Mouse (Mus musculus): ENCODE data around the gene Brd9. TPM values are rescaled to one million over a fixed set of nuclear protein-coding genes. Genes with fewer than 3 reads are reported as not detected.

Brd9 gene
- polyA plus RNA-seq, 1 experiment = 30.7 TPM

- no peak for TF ChIP-seq POLR2A (IDR thresholded peaks at IDR 0.05; ENCODE audit: insufficient read depth, low read length)
- TF ChIP-seq CTCF (IDR thresholded peaks at IDR 0.05; ENCODE audit: low read depth, low read length) = no peak
- TF ChIP-seq EP300 (IDR thresholded peaks at IDR 0.05; ENCODE audit: insufficient read depth, low read depth, low read length) = no peak
- no peaks in the 10 kb centered on the region for H3K27me3 ChIP-seq (ENCODE audit: control insufficient read depth, insufficient read depth, low read length, poor library complexity, severe bottlenecking)
- H3K9ac ChIP-seq (ENCODE audit: low read depth, poor library complexity, severe bottlenecking) = no peak overlapping the region
- H3K36me3 ChIP-seq (ENCODE audit: control insufficient read depth, insufficient read depth, low read length, poor library complexity, severe bottlenecking) = peaks cover 46% of the 10 kb centered on the region
- no peak overlapping the region for H3K4me3 ChIP-seq (ENCODE audit: low read depth, low read length)
- no peaks in the 10 kb centered on the region for H3K4me1 ChIP-seq (ENCODE audit: control insufficient read depth, insufficient read depth, low read length)
- H3K9me3 ChIP-seq (replicated peaks; ENCODE audit: control insufficient read depth, insufficient read depth, low read length, poor library complexity, severe bottlenecking) = no peaks in the 10 kb centered on the region
- no peak overlapping the region for H3K27ac ChIP-seq (ENCODE audit: insufficient read depth, low read length)
These were observed 24.5 kb upstream of the Brd9 start for GRCm38 (mm10) chr13:73913066-73913465.

- no peak overlapping the region for H3K9ac ChIP-seq (ENCODE audit: low read depth, poor library complexity, severe bottlenecking)
- TF ChIP-seq EP300 (IDR thresholded peaks at IDR 0.05; ENCODE audit: insufficient read depth, low read depth, low read length) (no peak), POLR2A (IDR thresholded peaks at IDR 0.05; ENCODE audit: insufficient read depth, low read length) (no peak), CTCF (IDR thresholded peaks at IDR 0.05; ENCODE audit: low read depth, low read length) (no peak)
These were observed 5.4 kb upstream of the Brd9 start for GRCm38 (mm10) chr13:73932201-73932600.

GRCm38 (mm10) chr13:73936938-73937320 is 682 bp upstream of the Brd9 start:
- TF ChIP-seq POLR2A (IDR thresholded peaks at IDR 0.05; ENCODE audit: insufficient read depth, low read length) (no peak), CTCF (IDR thresholded peaks at IDR 0.05; ENCODE audit: low read depth, low read length) (no peak), EP300 (IDR thresholded peaks at IDR 0.05; ENCODE audit: insufficient read depth, low read depth, low read length) (no peak)
- Histone ChIP-seq H3K27ac (ENCODE audit: insufficient read depth, low read length) (peak overlapping the region; percentile 19; the same call in 1 of the 2 replicates), H3K36me3 (ENCODE audit: control insufficient read depth, insufficient read depth, low read length, poor library complexity, severe bottlenecking) (peaks cover 11% of the 10 kb centered on the region), H3K9ac (ENCODE audit: low read depth, poor library complexity, severe bottlenecking) (peak overlapping the region; percentile 75), H3K9me3 (replicated peaks; ENCODE audit: control insufficient read depth, insufficient read depth, low read length, poor library complexity, severe bottlenecking) (no peaks in the 10 kb centered on the region), H3K27me3 (ENCODE audit: control insufficient read depth, insufficient read depth, low read length, poor library complexity, severe bottlenecking) (no peaks in the 10 kb centered on the region), H3K4me3 (ENCODE audit: low read depth, low read length) (peak overlapping the region; percentile 96), H3K4me1 (ENCODE audit: control insufficient read depth, insufficient read depth, low read length) (no peaks in the 10 kb centered on the region)

More at GRCm38 (mm10) chr13:73932201-73932600, 5.4 kb upstream of the Brd9 start:
- no peaks in the 10 kb centered on the region for H3K27me3 ChIP-seq (ENCODE audit: control insufficient read depth, insufficient read depth, low read length, poor library complexity, severe bottlenecking)
- peaks cover 49% of the 10 kb centered on the region for H3K36me3 ChIP-seq (ENCODE audit: control insufficient read depth, insufficient read depth, low read length, poor library complexity, severe bottlenecking)
- H3K9me3 ChIP-seq (replicated peaks; ENCODE audit: control insufficient read depth, insufficient read depth, low read length, poor library complexity, severe bottlenecking) = no peaks in the 10 kb centered on the region
- H3K27ac ChIP-seq (ENCODE audit: insufficient read depth, low read length) = no peak overlapping the region
- no peak overlapping the region for H3K4me3 ChIP-seq (ENCODE audit: low read depth, low read length)
- H3K4me1 ChIP-seq (ENCODE audit: control insufficient read depth, insufficient read depth, low read length) = no peaks in the 10 kb centered on the region

- Histone ChIP-seq H3K9me3 (replicated peaks; ENCODE audit: control insufficient read depth, insufficient read depth, low read length, poor library complexity, severe bottlenecking) (no peaks in the 10 kb centered on the region), H3K4me3 (ENCODE audit: low read depth, low read length) (peak overlapping the region; percentile 96), H3K36me3 (ENCODE audit: control insufficient read depth, insufficient read depth, low read length, poor library complexity, severe bottlenecking) (peaks cover 8% of the 10 kb centered on the region), H3K4me1 (ENCODE audit: control insufficient read depth, insufficient read depth, low read length) (no peaks in the 10 kb centered on the region), H3K9ac (ENCODE audit: low read depth, poor library complexity, severe bottlenecking) (peak overlapping the region; percentile 75), H3K27me3 (ENCODE audit: control insufficient read depth, insufficient read depth, low read length, poor library complexity, severe bottlenecking) (no peaks in the 10 kb centered on the region), H3K27ac (ENCODE audit: insufficient read depth, low read length) (no peak overlapping the region)
- TF ChIP-seq CTCF (IDR thresholded peaks at IDR 0.05; ENCODE audit: low read depth, low read length) (no peak), EP300 (IDR thresholded peaks at IDR 0.05; ENCODE audit: insufficient read depth, low read depth, low read length) (no peak), POLR2A (IDR thresholded peaks at IDR 0.05; ENCODE audit: insufficient read depth, low read length) (no peak)
These were observed 558 bp downstream of the Brd9 start for GRCm38 (mm10) chr13:73938177-73938560.

- H3K4me1 ChIP-seq (ENCODE audit: control insufficient read depth, insufficient read depth, low read length) = no peaks in the 10 kb centered on the region
- H3K27me3 ChIP-seq (ENCODE audit: control insufficient read depth, insufficient read depth, low read length, poor library complexity, severe bottlenecking) = no peaks in the 10 kb centered on the region
- no peak overlapping the region for H3K9ac ChIP-seq (ENCODE audit: low read depth, poor library complexity, severe bottlenecking)
- TF ChIP-seq POLR2A (IDR thresholded peaks at IDR 0.05; ENCODE audit: insufficient read depth, low read length) (no peak), CTCF (IDR thresholded peaks at IDR 0.05; ENCODE audit: low read depth, low read length) (no peak), EP300 (IDR thresholded peaks at IDR 0.05; ENCODE audit: insufficient read depth, low read depth, low read length) (no peak)
- no peak overlapping the region for H3K27ac ChIP-seq (ENCODE audit: insufficient read depth, low read length)
- no peaks in the 10 kb centered on the region for H3K9me3 ChIP-seq (replicated peaks; ENCODE audit: control insufficient read depth, insufficient read depth, low read length, poor library complexity, severe bottlenecking)
- peaks cover 12% of the 10 kb centered on the region for H3K36me3 ChIP-seq (ENCODE audit: control insufficient read depth, insufficient read depth, low read length, poor library complexity, severe bottlenecking)
- no peak overlapping the region for H3K4me3 ChIP-seq (ENCODE audit: low read depth, low read length)
These were observed 1.5 kb downstream of the Brd9 start for GRCm38 (mm10) chr13:73939101-73939500.

GRCm38 (mm10) chr13:73944606-73945005 is 7.0 kb downstream of the Brd9 start:
- no peaks in the 10 kb centered on the region for H3K9me3 ChIP-seq (replicated peaks; ENCODE audit: control insufficient read depth, insufficient read depth, low read length, poor library complexity, severe bottlenecking)
- H3K27ac ChIP-seq (ENCODE audit: insufficient read depth, low read length) = no peak overlapping the region
- no peak overlapping the region for H3K4me3 ChIP-seq (ENCODE audit: low read depth, low read length)
- H3K4me1 ChIP-seq (ENCODE audit: control insufficient read depth, insufficient read depth, low read length) = no peaks in the 10 kb centered on the region
- H3K36me3 ChIP-seq (ENCODE audit: control insufficient read depth, insufficient read depth, low read length, poor library complexity, severe bottlenecking) = peaks cover 4% of the 10 kb centered on the region; the same call in 1 of the 2 replicates
- H3K9ac ChIP-seq (ENCODE audit: low read depth, poor library complexity, severe bottlenecking) = no peak overlapping the region
- TF ChIP-seq EP300 (IDR thresholded peaks at IDR 0.05; ENCODE audit: insufficient read depth, low read depth, low read length) (no peak), POLR2A (IDR thresholded peaks at IDR 0.05; ENCODE audit: insufficient read depth, low read length) (no peak), CTCF (IDR thresholded peaks at IDR 0.05; ENCODE audit: low read depth, low read length) (no peak)
- H3K27me3 ChIP-seq (ENCODE audit: control insufficient read depth, insufficient read depth, low read length, poor library complexity, severe bottlenecking) = no peaks in the 10 kb centered on the region
